Mouse (Mus musculus): ENCODE measurements around the gene Cyp2ab1. TPM values are rescaled to one million over a fixed set of nuclear protein-coding genes. Genes with fewer than 3 reads are reported as not detected.
A peak's percentile ranks its signal among the peaks of the same experiment; 100 is the strongest.

Gene Cyp2ab1
- polyA plus RNA-seq, 1 experiment from 2014 or later, result not detected

DNA sequence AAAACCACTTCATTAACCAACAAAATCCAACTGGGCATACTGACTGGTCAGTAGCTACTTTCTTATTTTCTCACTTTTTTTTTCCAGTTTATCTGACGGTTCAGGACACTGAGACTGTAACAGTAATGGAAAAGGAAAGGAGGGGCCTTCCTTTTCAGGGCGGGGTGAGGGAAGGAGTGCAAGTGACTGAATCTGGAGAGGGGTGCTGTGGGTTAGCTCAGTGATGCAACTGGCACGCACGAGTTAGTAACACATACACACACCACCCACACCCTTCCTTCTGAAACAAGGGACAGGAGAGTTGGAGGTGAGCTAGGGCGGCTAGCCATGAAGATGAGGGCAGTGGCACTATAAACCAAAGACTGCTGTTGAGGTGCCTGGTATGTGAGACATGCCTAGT is 1.3 kb downstream of the Cyp2ab1 start:
- Histone ChIP-seq H3K4me2 (no peak overlapping the region), H3K36me3 (peaks cover 10% of the 10 kb centered on the region), H3K27ac (replicated peaks) (no peak overlapping the region), H3K9me3 (no peaks in the 10 kb centered on the region), H3K9ac (no peak overlapping the region), H3K4me1 (replicated peaks) (no peaks in the 10 kb centered on the region), H3K4me3 (no peak overlapping the region), H3K27me3 (no peaks in the 10 kb centered on the region)
- ATAC-seq (ENCODE audit: low read depth), result no peak
- WGBS, result 88% methylated on average over 5 of the region's 5 CpGs

DNA sequence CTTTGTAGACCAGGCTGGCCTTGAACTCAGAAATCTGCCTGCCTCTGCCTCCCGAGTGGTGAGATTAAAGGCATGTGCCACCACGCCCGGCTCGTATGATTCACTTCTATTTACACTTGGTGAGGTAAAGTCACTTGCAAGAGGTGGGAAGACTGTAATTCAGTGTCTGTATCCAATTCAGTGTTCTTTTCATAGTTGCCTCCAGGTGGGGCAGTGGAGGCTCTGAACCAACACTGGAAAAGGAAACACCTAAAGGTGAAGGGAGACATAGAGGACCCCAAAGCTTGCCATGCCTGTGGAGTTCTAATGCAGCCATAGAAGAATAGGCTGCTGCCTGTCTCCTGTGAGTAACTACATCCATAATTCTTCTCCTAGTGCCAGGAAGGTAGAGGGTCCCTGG is 2.9 kb downstream of the Cyp2ab1 start:
- no peak for ATAC-seq (ENCODE audit: low read depth)
- Histone ChIP-seq H3K27ac (replicated peaks) (no peak overlapping the region), H3K4me2 (no peak overlapping the region), H3K27me3 (no peaks in the 10 kb centered on the region), H3K9ac (no peak overlapping the region), H3K9me3 (no peaks in the 10 kb centered on the region), H3K36me3 (no peaks in the 10 kb centered on the region), H3K4me1 (replicated peaks) (no peaks in the 10 kb centered on the region), H3K4me3 (no peak overlapping the region)
- WGBS, result 93% methylated on average over 4 of the region's 4 CpGs

DNA sequence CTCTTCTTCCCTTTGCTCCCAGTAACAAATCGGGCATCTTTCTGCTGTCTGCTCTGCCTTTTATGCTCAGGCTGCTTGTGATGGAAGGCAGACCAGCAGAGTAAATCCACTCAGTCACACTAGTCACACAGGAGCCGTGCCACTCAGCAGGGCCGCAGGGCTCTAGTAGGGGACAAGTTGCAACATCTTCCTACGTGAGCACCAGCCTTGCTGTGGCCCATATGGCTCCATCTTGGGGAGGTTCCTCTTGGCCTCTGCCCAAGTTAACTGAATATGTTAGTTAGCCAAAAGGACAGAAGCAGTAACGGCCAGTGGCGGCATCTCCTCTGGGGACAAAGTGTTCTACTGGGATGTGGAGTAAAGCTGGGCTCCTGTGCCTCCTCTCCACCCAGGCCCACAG is 8.4 kb downstream of the Cyp2ab1 start:
- Histone ChIP-seq H3K4me2 (no peak overlapping the region), H3K9me3 (no peaks in the 10 kb centered on the region), H3K27me3 (no peaks in the 10 kb centered on the region), H3K36me3 (no peaks in the 10 kb centered on the region), H3K27ac (replicated peaks) (no peak overlapping the region), H3K4me3 (no peak overlapping the region), H3K4me1 (replicated peaks) (no peaks in the 10 kb centered on the region), H3K9ac (no peak overlapping the region)
- WGBS, result 89% methylated on average over 6 of the region's 6 CpGs
- no peak for ATAC-seq (ENCODE audit: low read depth)

DNA sequence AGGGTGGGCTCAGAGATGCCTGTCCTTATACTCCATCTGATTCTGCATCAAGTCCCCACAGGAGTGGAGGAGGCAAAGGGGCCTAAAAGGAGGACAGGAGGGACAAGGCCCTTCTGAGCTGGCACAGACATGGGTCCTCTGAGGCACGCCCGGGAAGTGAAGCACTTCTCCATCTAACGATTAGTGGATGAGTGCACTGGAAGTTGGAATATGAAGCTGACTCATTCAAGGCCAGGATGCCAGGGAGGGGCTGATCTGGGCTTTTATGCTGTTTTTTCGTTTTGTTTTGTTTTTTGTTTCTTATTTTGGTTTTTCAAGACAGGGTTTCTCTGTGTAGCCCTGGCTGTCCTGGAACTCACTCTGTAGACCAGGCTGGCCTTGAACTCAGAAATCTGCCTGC is 9.9 kb downstream of the Cyp2ab1 start:
- Histone ChIP-seq H3K4me3 (no peak overlapping the region), H3K27me3 (no peaks in the 10 kb centered on the region), H3K36me3 (no peaks in the 10 kb centered on the region), H3K27ac (replicated peaks) (no peak overlapping the region), H3K4me1 (replicated peaks) (no peaks in the 10 kb centered on the region), H3K4me2 (no peak overlapping the region), H3K9ac (no peak overlapping the region), H3K9me3 (no peaks in the 10 kb centered on the region)
- ATAC-seq (ENCODE audit: low read depth), result no peak
- 85% methylated on average over 4 of the region's 4 CpGs for WGBS

DNA sequence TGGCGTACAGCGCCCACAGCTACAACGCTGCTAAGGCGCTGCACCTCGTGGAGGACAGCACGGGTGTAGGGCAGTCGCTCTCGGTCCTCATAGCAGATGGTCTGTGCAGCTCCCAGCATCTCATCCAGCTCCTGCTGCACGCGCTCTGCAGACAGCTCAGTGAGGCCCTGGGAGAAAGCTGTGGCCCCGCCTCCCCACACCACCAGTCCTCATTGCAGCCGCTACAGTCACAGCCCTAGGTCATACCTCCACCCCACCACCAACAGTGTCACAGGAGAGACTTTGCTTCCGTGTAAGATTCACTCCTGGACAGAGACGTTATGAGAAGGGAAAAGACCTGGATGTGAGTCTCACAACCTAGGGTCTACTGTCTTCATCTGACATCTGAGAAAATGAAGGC is 12.9 kb downstream of the Cyp2ab1 start:
- Histone ChIP-seq H3K4me2 (no peak overlapping the region), H3K4me3 (no peak overlapping the region), H3K27me3 (no peaks in the 10 kb centered on the region), H3K36me3 (no peaks in the 10 kb centered on the region), H3K27ac (replicated peaks) (no peak overlapping the region), H3K9me3 (no peaks in the 10 kb centered on the region; the same call in 1 of the 2 replicates), H3K9ac (no peak overlapping the region), H3K4me1 (replicated peaks) (no peaks in the 10 kb centered on the region)
- ATAC-seq (ENCODE audit: low read depth), result no peak
- WGBS, result 71% methylated on average over 14 of the region's 14 CpGs

DNA sequence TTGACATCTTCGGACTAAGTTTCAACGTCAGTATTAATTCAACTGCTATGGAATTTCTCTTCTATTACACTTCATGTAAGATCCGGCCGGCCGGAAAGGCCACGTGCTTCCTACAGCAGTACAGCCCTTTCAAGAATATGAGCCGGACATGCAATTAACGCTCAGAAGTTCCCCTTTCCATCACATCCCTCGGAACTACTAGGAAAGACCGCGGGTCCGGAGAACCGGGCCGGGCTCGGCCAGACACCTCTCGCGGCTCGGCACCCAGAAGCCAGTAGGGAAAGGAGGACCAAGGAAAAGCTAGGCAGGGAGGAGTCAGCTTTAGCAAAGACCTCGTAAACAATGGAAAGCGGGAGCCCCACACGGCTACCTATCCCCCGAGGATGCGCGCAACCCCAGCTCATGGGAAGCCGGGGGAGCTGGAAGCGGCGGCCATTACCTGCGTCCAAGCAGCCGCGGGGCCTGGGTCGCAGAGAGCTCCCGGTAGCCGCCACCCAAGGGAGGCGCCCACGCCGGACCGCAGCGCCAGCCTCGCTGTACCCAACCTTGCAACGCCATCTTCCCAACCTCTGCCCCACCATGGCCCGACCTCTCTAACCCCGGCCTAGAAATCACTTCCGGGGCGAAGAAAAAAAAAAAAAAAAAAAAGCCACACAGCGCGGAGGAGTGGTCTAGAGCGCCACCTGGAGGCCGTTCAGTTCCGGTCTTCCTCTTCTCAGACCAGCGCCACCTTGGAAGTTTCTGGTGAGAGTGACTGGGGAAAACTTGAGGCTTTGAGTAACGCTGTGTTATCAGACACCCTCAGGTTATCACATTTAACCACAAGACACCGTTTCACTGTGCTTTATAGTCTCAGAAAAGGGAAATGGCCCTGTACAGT is 23.2 kb downstream of the Cyp2ab1 start, which contains the start of gene Parl:
TSS of gene Parl (minus strand) at position 618 of the 880 bp plus-strand sequence.
- Histone ChIP-seq H3K36me3 (peaks cover 13% of the 10 kb centered on the region), H3K4me3 (peak within 1 kb of the TSS; percentile 83), H3K4me1 (replicated peaks) (peaks cover 19% of the 10 kb centered on the region), H3K9ac (peak within 1 kb of the TSS; percentile 86), H3K27me3 (no peaks in the 10 kb centered on the region), H3K27ac (replicated peaks) (peak within 1 kb of the TSS; percentile 64), H3K4me2 (peak within 1 kb of the TSS; percentile 87), H3K9me3 (no peaks in the 10 kb centered on the region)
- WGBS, result under 1% methylated on average over 52 of the region's 52 CpGs
- peak; percentile 91 for ATAC-seq (ENCODE audit: low read depth)

DNA sequence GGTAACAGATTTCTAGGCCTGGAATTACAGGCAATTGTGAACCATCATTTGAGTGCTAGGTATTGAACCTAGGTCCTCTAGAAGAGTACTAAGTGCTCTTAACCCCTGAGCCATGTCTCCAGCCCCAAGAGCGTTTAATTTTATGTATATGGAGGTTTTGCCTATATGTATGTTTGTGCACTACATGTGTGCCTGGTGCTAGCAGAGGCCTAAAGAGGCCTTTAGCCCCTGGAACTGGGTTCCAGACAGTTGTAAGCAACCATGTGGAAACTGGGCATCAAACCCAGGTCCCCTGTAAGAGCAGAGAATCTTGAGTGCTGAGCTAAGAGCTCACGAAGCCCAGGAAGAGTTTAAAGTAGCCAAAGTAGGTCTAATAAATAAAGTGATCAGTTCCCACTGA is 25.1 kb downstream of the Cyp2ab1 start:
- no peak for ATAC-seq (ENCODE audit: low read depth)
- peak overlapping the region; percentile 45 for H3K9ac ChIP-seq
- H3K4me2 ChIP-seq, result peak overlapping the region; percentile 87
- WGBS, result 95% methylated on average over 2 of the region's 2 CpGs
- H3K27ac ChIP-seq (replicated peaks), result no peak overlapping the region
- H3K36me3 ChIP-seq, result peaks cover 32% of the 10 kb centered on the region
- H3K4me3 ChIP-seq, result no peak overlapping the region
- H3K4me1 ChIP-seq (replicated peaks), result peaks cover 19% of the 10 kb centered on the region
- H3K27me3 ChIP-seq, result no peaks in the 10 kb centered on the region
- H3K9me3 ChIP-seq, result no peaks in the 10 kb centered on the region

DNA sequence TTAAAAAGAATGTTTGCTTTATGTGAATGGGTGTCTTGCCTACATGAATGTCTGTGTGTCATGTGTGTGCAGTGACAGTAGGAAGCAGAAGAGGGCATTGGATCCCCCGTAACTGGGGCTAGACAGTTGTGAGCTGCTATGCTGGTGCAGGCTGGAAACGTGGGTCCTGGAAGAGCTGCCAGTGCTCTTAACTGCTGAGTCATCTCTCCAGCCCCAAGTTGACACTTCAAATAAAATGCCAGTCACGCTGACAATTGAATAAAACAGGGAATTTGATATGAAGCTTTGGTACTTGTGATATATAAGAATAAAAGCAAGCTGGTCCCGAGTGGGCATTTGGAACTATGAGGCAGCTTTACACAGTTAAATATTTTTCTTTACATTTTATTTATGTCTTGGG is 45.0 kb downstream of the Cyp2ab1 start:
- no peak overlapping the region for H3K4me2 ChIP-seq
- H3K36me3 ChIP-seq, result peaks cover 72% of the 10 kb centered on the region
- no peak for ATAC-seq (ENCODE audit: low read depth)
- H3K27me3 ChIP-seq, result no peaks in the 10 kb centered on the region
- H3K9me3 ChIP-seq, result no peaks in the 10 kb centered on the region
- H3K9ac ChIP-seq, result no peak overlapping the region
- 85% methylated on average over 4 of the region's 4 CpGs for WGBS
- no peaks in the 10 kb centered on the region for H3K4me1 ChIP-seq (replicated peaks)
- no peak overlapping the region for H3K27ac ChIP-seq (replicated peaks)
- no peak overlapping the region for H3K4me3 ChIP-seq

DNA sequence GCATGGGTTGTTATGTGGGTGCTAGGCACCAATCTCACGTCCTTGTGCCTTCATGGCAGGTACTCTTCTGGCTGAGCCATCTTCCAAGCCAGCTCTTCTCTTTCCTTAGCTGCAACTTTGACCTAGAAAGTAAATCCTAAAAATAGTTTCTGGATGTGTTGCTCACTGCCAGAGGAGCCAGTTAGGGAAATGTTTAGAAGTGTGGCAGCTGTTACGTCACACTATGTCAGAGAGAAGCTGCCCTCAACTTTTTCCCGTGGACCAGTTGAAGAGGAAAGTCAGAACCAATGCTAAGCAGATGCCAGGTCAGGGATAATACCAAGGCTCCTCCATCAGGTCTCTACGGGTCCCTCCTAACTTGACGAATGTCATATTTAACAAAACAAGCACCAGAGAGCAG is 45.8 kb downstream of the Cyp2ab1 start:
- peaks cover 63% of the 10 kb centered on the region for H3K36me3 ChIP-seq
- ATAC-seq (ENCODE audit: low read depth), result no peak
- no peaks in the 10 kb centered on the region for H3K9me3 ChIP-seq
- H3K27ac ChIP-seq (replicated peaks), result no peak overlapping the region
- H3K4me1 ChIP-seq (replicated peaks), result no peaks in the 10 kb centered on the region
- H3K9ac ChIP-seq, result no peak overlapping the region
- no peak overlapping the region for H3K4me3 ChIP-seq
- no peaks in the 10 kb centered on the region for H3K27me3 ChIP-seq
- 94% methylated on average over 5 of the region's 5 CpGs for WGBS
- H3K4me2 ChIP-seq, result no peak overlapping the region

DNA sequence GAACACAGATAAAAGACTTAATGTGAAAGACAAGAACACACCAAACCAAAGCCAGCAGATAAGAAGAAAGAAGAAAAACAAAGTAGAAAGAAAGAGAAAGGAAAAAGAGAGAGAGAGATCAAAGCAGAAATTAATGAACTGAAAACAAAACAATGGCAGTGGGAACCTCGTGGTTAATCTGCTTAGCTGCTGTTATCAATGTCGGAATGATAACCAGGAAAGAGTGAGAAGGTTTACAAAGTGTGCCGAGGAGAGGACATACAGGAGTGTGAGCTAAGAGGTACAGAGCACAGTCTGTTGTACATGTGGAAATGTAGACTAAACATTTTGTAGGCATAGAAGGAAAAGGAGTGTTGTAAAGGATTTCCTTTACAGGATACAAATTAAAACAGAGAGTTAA is 52.2 kb downstream of the Cyp2ab1 start:
- Histone ChIP-seq H3K27ac (replicated peaks) (no peak overlapping the region), H3K4me1 (replicated peaks) (no peaks in the 10 kb centered on the region), H3K4me2 (no peak overlapping the region), H3K4me3 (no peak overlapping the region), H3K36me3 (peaks cover 3% of the 10 kb centered on the region), H3K9me3 (no peaks in the 10 kb centered on the region), H3K27me3 (no peaks in the 10 kb centered on the region), H3K9ac (no peak overlapping the region)
- WGBS, result 67% methylated on average over 3 of the region's 3 CpGs
- ATAC-seq (ENCODE audit: low read depth), result no peak

DNA sequence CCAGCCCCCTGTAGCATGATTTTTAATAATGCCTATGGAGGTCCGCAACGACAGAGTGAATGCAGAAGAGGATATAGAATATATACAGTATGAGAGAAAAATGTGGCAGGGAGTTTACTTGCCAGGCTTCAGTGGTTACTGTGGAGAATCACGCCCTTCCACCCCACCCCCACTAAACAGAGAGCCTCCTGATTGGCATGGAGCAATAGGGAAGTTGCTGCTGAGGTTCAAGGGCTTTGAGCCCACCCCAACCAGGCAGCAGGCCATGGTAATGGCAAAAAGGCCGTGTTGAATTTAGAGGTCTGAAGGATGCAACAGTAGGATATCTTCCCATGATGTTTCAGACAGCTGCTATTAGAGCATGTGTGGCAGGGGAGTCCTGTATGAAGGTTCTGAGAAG is 53.9 kb downstream of the Cyp2ab1 start:
- 86% methylated on average over 4 of the region's 4 CpGs for WGBS
- H3K4me1 ChIP-seq (replicated peaks), result no peaks in the 10 kb centered on the region
- H3K4me3 ChIP-seq, result no peak overlapping the region
- H3K4me2 ChIP-seq, result no peak overlapping the region
- H3K9me3 ChIP-seq, result no peaks in the 10 kb centered on the region
- no peak overlapping the region for H3K27ac ChIP-seq (replicated peaks)
- no peak overlapping the region for H3K9ac ChIP-seq
- ATAC-seq (ENCODE audit: low read depth), result no peak
- H3K36me3 ChIP-seq, result no peaks in the 10 kb centered on the region
- no peaks in the 10 kb centered on the region for H3K27me3 ChIP-seq

DNA sequence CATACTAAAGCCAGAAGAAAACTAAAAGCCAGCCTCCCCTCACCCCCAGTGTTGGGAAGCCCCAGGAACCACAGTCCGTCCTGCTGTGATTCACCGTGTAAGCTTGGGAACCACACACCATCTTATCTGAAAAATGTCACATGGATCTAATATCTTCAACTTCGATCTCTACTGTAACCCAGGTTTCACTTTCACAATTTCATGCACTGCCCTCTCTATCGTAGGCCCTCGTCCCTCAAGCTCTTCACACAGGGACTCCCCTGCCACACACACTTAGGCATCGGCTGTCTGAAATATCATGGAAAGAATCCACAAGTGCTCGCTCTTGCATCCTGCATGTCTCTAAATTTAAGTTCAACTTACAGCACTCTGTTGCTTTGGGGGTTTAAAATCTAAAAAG is 60.1 kb downstream of the Cyp2ab1 start:
- H3K9ac ChIP-seq, result no peak overlapping the region
- no peak overlapping the region for H3K4me3 ChIP-seq
- no peak for ATAC-seq (ENCODE audit: low read depth)
- H3K9me3 ChIP-seq, result no peaks in the 10 kb centered on the region
- H3K4me1 ChIP-seq (replicated peaks), result no peaks in the 10 kb centered on the region
- no peak overlapping the region for H3K27ac ChIP-seq (replicated peaks)
- H3K4me2 ChIP-seq, result no peak overlapping the region
- H3K36me3 ChIP-seq, result no peaks in the 10 kb centered on the region
- WGBS, result 82% methylated on average over 7 of the region's 7 CpGs
- no peaks in the 10 kb centered on the region for H3K27me3 ChIP-seq
